Mouse (Mus musculus) cerebellum, postnatal 14 days (tissue): ENCODE data around the gene Ddx19b.
A peak's percentile ranks its signal among the peaks of the same experiment; 100 is the strongest.
"Not testable (repeated sequence)": the region's sequence is repeated elsewhere in the genome, so short reads cannot be mapped to it uniquely, and the experiment has no call there.

Source experiments
- DNase-seq, 2 experiments: peaks; one replicate each; pipeline ENCODE4 v3.0.0; 2021; ENCODE audit warnings: mixed read lengths in 2 of 2

Gene Ddx19b

GRCm38 (mm10) chr8:111031572-111031971 lies at the start of gene Ddx19b:
Gene Ddx19b, minus strand, starts transcription at chr8:111031751.
- DNase-seq, result no peak

DNA sequence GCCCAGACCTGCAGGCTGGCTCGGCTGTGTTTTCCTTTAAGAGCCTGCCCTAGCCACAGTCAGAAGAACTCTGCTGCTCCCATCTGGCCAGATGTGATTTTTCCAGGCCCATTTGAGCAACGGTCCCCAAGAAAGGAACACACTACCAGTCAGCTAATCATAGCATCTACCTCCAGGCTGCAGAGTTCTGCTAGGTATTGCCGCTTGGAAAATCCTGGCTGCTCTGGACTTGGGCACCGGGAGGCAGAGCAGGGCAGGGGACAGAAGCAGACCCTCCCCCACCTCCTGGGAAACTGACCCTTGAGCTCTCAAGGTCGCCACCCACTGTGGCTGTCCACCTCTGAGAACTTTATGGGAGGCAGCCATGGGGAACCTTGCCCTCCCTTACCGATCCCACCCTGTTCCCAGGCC lies 48.3 kb upstream of the Ddx19b start:
- no peak for DNase-seq

- no peak for DNase-seq
Observed at GRCm38 (mm10) chr8:111079461-111079860, 47.9 kb upstream of the Ddx19b start.

DNA sequence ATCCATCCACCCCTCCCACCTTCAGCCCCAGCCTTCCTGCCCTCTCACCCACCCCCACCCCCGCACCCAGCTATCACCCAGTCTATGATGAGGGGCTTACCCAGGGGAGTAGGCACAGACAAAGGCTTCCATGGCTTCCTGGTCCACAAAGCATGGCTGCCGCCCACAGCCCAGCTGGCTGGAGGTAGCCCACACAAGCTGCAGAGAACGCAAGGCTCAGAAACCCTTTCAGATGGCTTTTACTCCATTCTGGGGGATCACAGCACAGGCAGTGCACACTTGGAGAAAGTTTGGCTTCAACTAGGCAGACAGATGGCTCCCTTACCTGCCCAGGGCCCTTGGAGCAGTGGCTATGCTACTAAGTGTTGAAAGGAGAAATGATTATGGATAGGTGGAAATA lies 44.4 kb upstream of the Ddx19b start:
- no peak for DNase-seq

DNA sequence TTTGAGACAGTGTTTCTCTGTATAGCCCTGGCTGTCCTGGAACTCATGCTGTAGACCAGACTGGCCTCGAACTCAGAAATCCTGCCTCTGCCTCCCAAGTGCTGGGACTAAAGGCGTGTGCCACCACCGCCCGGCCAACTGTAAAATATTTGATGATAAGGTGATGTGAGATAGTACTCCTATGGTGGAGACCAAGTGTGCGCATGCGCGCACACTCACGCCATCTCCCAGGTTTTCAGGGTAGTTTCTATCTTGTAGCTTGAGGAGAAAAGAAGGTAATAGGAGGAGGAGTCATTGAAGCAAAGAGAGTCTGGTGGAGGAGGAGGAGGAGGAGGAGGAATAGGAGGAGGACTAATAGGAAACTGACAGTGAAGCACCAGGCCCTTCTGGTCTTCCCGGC lies 37.1 kb upstream of the Ddx19b start:
- DNase-seq, result not testable (repeated sequence)

DNA sequence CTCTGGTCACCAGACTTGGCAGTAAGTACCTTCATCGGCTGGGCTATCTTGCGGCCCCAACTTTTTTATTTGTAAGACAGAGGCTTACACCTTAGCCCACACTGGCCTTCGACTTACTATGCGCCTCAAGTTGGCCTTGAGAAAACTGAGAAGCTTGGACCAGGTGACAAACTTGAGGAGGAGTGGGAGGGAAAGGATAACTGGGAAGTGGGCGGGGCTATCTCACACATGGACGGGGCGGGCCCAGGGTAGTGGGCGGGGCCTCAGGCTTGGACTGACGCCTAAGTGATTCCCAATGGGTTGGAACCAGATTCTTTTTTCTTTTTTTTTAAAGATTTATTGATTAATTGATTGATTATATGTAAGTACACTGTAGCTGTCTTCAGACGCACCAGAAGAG lies 35.9 kb upstream of the Ddx19b start:
- no peak for DNase-seq

GRCm38 (mm10) chr8:111066308-111066707 lies 34.8 kb upstream of the Ddx19b start:
- no peak for DNase-seq

DNA sequence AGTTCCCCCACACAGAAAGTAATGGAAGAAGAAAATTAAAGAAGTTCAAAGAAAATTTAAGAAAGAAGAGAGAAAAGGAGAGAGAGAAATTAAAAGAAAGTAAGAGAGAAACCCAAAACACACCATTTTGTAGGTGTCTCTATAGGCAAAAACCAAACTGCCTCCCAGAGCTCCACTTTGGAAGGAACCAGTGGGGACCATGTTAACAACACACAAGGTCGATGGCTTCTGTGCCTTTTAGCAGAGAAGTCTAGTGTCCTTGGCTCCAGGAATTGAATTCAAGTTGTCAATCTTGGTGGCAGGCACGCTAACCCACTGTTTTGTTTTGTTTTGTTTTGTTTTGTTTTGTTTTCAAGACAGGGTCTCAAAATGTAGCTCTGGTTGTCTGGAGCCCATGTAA lies 31.3 kb upstream of the Ddx19b start:
- DNase-seq, result no peak

- peak; percentile 96 to 97 for DNase-seq
Observed at GRCm38 (mm10) chr8:111062072-111062757, 30.7 kb upstream of the Ddx19b start.

GRCm38 (mm10) chr8:111061688-111062071 lies 30.1 kb upstream of the Ddx19b start:
- no peak for DNase-seq

DNA sequence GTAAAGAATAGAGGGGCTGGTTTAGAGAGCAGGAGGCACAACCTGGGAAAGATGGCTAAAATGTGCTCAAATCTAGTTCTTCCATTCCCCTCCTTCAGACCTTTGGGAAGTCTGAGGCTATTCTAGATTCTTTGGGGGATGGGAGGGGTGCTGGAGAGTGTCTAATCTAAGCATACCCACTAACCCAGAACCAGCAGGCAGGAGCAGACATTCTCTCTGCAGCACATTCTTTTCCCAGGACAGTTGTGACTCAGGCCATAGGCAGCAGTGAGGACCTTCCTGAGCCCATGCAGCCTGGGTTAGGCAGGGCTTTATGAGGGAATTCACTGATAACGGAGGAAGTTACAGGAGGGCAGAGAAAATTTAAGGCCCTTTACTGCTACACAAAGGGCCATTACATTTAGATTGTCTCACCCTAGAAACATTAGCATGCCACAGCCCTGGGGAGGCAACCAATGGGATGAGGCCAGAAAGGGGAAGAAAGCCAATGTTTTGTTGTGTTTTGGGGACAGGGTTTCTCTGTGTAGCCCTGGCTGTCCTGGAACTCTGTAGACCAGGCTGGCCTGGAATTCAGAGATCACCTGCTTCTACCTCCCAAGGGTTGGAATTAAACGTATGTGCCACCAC lies 27.5 kb upstream of the Ddx19b start:
- DNase-seq, result no peak

GRCm38 (mm10) chr8:111056691-111057293 lies 25.2 kb upstream of the Ddx19b start:
- DNase-seq, result peak; percentile 61 to 62

DNA sequence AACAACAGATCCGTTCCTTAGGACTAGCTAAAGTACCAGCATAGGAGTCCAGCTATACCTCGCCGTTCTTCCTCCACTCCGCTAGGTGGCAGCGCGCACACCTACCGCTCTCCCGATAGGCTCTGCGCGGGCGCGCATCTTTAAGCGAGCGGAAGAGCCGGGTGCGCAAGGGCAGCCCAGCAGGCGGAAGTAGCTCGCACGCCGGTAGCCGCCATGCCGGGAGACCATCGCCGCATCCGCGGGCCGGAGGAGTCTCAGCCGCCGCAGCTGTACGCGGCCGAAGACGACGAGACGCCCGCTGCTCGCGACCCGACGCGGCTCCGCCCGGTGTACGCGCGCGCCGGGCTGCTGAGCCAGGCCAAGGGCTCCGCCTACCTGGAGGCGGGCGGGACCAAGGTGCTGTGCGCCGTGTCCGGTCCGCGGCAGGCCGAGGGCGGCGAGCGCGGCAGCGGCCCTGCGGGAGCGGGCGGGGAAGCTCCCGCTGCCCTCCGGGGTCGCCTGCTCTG lies 24.7 kb upstream of the Ddx19b start, which contains the start of gene Exosc6:
Exosc6 (plus strand) TSS at position 182 of the 506 bp plus-strand sequence.
- peak; percentile 93 to 94 for DNase-seq

DNA sequence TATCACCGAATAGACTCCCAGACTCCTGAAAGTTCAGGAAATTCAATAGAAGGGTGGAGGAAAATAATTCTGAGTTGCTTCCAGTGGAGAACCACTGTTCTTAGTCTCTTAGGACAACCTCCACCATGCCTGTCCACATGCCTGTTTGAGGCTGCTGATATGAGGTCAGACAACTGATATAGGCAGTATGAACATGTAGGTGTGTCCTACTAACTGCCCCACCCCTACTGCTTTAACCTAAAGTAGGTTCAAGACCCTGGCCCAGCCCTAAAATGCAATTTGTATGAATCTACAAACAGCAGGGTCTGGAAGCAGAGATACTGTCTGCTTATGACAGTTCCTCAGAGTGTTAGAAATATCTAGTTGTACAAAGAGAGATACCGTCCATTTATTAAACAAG lies 24.1 kb upstream of the Ddx19b start:
- no peak for DNase-seq

- DNase-seq, result no peak
Observed at GRCm38 (mm10) chr8:111055031-111055634, 23.6 kb upstream of the Ddx19b start.

DNA sequence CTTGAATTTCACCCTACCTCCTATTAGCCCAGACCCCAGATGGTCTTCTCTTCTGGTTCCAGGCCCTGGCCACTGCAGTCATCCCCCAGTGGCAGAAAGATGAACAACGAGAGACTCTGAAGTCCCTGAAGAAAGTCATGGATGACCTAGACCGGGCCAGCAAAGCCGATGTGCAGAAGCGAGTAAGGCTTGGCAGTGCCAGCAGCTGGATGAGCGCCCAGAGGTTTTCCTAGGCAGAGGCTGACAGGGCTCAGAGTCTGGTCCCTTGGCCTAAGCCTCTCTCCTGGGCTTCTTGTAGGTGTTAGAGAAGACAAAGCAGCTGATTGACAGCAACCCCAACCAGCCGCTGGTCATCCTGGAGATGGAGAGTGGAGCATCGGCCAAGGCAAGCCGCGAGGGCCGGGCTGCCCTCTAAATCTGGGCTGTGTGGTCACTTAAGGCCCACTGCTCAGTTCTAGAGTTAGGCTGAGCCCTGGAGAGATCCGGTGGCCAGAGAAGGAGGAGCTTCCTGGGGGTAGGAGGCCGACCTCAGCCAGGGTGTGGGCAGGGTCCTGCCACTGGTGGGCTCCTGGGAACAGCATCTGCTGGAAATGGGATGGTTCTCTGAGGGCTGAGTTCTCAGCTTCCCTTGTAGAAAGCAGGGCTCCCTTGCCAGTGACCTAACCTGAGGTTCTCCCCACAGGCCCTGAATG lies 22.4 kb upstream of the Ddx19b start:
- DNase-seq, result peak in 1 of 2 experiments; percentile 34

DNA sequence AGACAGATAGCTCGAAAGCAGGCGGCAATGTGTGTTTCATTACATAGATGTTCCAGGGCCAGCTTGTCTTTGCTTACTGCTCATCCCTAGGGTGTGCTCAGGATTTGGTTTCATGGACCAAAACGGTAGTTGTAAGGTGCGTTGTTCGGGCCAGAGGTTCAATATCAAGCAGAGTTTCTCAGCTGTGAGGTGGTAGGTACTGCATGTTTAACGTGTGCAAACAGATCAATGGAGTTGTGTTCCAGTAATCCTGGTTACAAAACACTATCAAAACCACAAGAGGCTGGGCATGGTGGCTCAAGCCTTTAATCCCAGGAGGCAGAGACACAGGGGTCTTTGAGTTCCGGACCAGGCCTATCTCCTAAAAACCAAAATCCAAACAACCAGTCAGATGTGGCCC lies 17.6 kb upstream of the Ddx19b start:
- DNase-seq, result no peak

DNA sequence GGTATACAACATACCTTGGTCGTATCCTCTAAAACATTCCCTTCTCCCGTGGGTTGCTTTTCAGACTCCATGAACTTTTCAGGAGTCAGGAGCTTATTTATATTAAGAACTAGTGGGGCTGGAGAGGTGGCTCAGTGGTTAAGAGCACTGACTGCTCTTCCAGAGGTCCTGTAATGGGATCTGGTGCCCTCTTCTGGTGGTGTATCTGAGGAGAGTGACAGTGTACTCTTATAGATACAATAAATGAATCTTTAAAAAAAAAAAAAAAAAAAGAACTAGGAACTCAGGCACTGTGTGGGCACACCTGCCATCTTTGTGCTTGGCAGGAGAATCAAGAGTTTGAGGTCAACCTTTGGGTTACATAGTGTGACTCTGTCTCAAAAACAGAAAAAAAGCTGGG lies 17.1 kb upstream of the Ddx19b start:
- DNase-seq, result no peak

DNA sequence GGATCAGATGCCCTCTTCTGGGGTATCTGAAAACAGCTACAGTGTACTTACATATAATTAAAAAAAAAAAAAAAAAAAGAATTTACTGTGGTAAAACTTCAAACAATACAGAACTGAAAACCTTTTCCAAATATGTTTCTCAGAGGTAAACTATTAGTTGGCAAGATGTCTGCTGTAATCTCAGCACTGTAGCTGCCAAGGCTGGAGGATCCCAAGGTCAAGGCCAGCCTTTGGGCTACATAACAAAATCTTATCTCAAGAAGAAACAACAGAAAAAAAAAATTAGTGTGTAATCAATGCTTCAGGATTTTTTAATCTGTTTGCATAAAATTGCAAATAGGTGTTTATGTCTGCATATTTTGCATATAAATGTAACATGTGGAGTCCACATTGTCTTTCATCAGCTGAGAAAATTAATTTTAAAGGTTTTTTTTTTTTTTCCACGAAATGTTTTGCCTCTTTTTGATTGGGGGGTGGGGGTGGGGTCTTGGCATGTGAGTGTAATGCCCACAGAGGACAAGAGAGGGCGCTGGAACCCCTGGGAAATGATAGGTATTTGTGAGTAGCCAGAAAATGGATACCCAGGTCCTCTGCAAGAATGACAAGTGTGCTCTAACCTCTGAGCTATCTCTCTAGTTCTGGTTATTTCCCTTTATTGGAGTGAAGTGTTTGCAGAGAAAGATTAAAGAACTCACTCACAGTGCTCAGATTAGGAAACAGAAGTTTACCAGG lies 12.6 kb upstream of the Ddx19b start:
- peak in 1 of 2 experiments; percentile 47 for DNase-seq

DNA sequence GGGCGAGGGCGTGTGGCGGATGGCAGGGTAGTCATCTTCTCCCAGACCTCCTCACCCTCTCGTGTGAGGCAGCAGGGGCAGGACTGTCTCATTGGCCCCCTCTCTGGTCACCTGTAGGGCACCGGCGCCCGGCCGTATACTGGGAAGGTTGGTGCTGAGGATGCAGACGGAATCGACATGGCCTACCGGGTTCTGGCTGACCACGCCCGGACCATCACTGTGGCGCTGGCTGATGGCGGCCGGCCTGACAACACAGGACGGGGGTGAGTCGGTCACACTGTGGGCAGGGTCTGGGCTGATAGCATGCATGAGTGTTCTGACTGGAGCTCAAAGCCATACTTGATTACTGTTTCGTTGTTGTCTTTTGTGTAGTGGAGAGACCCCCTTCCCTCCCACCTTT lies 11.0 kb upstream of the Ddx19b start:
- DNase-seq, result no peak

GRCm38 (mm10) chr8:111036591-111036990 lies 5.0 kb upstream of the Ddx19b start:
- DNase-seq, result no peak

DNA sequence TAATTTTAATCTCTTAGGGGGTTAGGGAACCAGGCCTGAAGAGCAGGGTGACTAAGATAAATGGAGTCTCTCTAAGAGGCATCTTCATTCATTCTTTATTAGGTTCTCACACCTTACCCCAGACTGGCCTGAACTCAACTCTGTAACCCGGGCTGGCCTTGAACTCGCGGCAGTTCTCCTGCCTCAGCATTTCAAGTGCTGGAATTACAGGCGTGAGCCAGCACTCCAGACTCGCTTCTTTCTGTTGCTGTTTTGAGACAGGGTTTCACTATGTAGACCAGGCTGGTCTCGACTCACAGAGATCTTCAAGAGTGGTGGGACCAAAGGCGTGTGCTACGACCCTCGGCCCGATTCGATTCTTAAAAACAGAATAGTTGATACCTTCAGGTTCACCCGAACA lies 2.7 kb upstream of the Ddx19b start:
- DNase-seq, result peak; percentile 55 to 69
